Mouse (Mus musculus): ENCODE results near the gene Tmem150b. TPM values are rescaled to one million over a fixed set of nuclear protein-coding genes. Genes with fewer than 3 reads are reported as not detected.
A peak's percentile ranks its signal among the peaks of the same experiment; 100 is the strongest.

Gene Tmem150b
- total and polyA plus RNA-seq, 3 experiments, result 0.17 TPM; not detected in 2

- peak; percentile 58 for DNase-seq (ENCODE audit: extremely low read depth)
- TF ChIP-seq NRF1 (IDR thresholded peaks at IDR 0.05; ENCODE audit: low read depth, low read length) (no peak), MXI1 (IDR thresholded peaks at IDR 0.05; ENCODE audit: low read depth, low read length) (0 out of 2 replicates have a peak, but pooled peaks have one; percentile 59), ZC3H11A (IDR thresholded peaks at IDR 0.05; ENCODE audit: low read depth, low read length) (no peak), IRF4 (IDR thresholded peaks at IDR 0.05; ENCODE audit: low read depth, low read length) (no peak), USF2 (conservative IDR thresholded peaks at IDR 0.05; ENCODE audit: low read depth, low read length) (peak; percentile 49; the same call in 1 of the 2 replicates), POLR2AphosphoS2 (IDR thresholded peaks at IDR 0.05; ENCODE audit: low read depth, low read length) (no peak), TCF12 (IDR thresholded peaks at IDR 0.05; ENCODE audit: low read depth, low read length) (no peak), CHD1 (IDR thresholded peaks at IDR 0.05; ENCODE audit: low read depth, low read length) (no peak), HCFC1 (IDR thresholded peaks at IDR 0.05; ENCODE audit: low read depth, low read length) (no peak), ETS1 (conservative IDR thresholded peaks at IDR 0.05; ENCODE audit: low read depth, low read length) (no peak), BHLHE40 (IDR thresholded peaks at IDR 0.05; ENCODE audit: low read depth, low read length) (no peak; the same call in 1 of the 2 replicates), USF1 (IDR thresholded peaks at IDR 0.05; ENCODE audit: low read depth, low read length) (peak; percentile 42), MAZ (IDR thresholded peaks at IDR 0.05; ENCODE audit: low read depth, low read length) (no peak), JUND (conservative IDR thresholded peaks at IDR 0.05; ENCODE audit: low read depth, low read length) (no peak), RAD21 (IDR thresholded peaks at IDR 0.05; ENCODE audit: low read depth, low read length) (no peak), TBP (conservative IDR thresholded peaks at IDR 0.05; ENCODE audit: low read depth, low read length) (no peak), NELFE (IDR thresholded peaks at IDR 0.05; ENCODE audit: low read depth, low read length) (no peak), ZNF384 (IDR thresholded peaks at IDR 0.05; ENCODE audit: low read depth, low read length) (no peak), ZKSCAN1 (IDR thresholded peaks at IDR 0.05; ENCODE audit: borderline replicate concordance, low read depth, low read length) (no peak), JUN (IDR thresholded peaks at IDR 0.05; ENCODE audit: insufficient read depth, low read depth, low read length) (no peak), ELF1 (IDR thresholded peaks at IDR 0.05; ENCODE audit: low read depth, low read length) (no peak), UBTF (IDR thresholded peaks at IDR 0.05; ENCODE audit: low read depth, low read length) (no peak), E2F4 (IDR thresholded peaks at IDR 0.05; ENCODE audit: insufficient replicate concordance, low read depth, low read length) (no peak), RCOR1 (conservative IDR thresholded peaks at IDR 0.05; ENCODE audit: low read depth, low read length) (no peak), POLR2A (IDR thresholded peaks at IDR 0.05; ENCODE audit: low read depth, low read length) (no peak), EP300 (IDR thresholded peaks at IDR 0.05; ENCODE audit: low read length) (peak; percentile 49; the same call in 1 of the 2 replicates), MAFK (IDR thresholded peaks at IDR 0.05; ENCODE audit: insufficient replicate concordance, low read length) (no peak), CTCF (conservative IDR thresholded peaks at IDR 0.05 in 1 of 2, IDR thresholded peaks at IDR 0.05 in 1 of 2; ENCODE audit: low read depth in 2 of 2, low read length in 2 of 2) (no peak), KAT2A (IDR thresholded peaks at IDR 0.05; ENCODE audit: insufficient replicate concordance, low read length) (no peak), MYC (IDR thresholded peaks at IDR 0.05; ENCODE audit: low read depth, low read length) (peak; percentile 95), ZMIZ1 (IDR thresholded peaks at IDR 0.05; ENCODE audit: low read depth, low read length) (no peak), SIN3A (IDR thresholded peaks at IDR 0.05; ENCODE audit: low read length) (no peak), PAX5 (IDR thresholded peaks at IDR 0.05; ENCODE audit: low read length) (no peak), MAX (IDR thresholded peaks at IDR 0.05; ENCODE audit: low read length) (peak; percentile 98), SMC3 (IDR thresholded peaks at IDR 0.05; ENCODE audit: low read depth, low read length) (no peak), GABPA (IDR thresholded peaks at IDR 0.05; ENCODE audit: insufficient replicate concordance, low read depth, low read length) (no peak), CHD2 (IDR thresholded peaks at IDR 0.05; ENCODE audit: low read length) (no peak), MEF2A (IDR thresholded peaks at IDR 0.05; ENCODE audit: borderline replicate concordance, low read depth, low read length) (no peak)
- Histone ChIP-seq H3K9me3 (replicated peaks; ENCODE audit: low read length) (no peaks in the 10 kb centered on the region), H3K4me3 (replicated peaks in 1 of 3; ENCODE audit: low read depth in 2 of 3, low read length in 2 of 3, poor library complexity in 1 of 3) (peak overlapping the region in 1 of 3 experiments; percentile 33), H3K4me2 (ENCODE audit: insufficient read depth, low read depth, poor library complexity, severe bottlenecking) (peak overlapping the region; percentile 37), H3K36me3 (replicated peaks in 1 of 2; ENCODE audit: control insufficient read depth in 1 of 2, insufficient read depth in 1 of 2, low read length in 1 of 2) (no peaks in the 10 kb centered on the region), H3K79me2 (replicated peaks; ENCODE audit: control insufficient read depth, extremely low read depth, insufficient read depth, poor library complexity, severe bottlenecking) (no peaks in the 10 kb centered on the region), H3K4me1 (ENCODE audit: control insufficient read depth in 1 of 2, insufficient read depth in 2 of 2) (peaks cover 5 to 45% of the 10 kb centered on the region in 2 experiments; a peak in 3 of 4 replicates), H3K9ac (ENCODE audit: insufficient read depth, low read depth) (no peak overlapping the region), H3K27me3 (replicated peaks) (no peaks in the 10 kb centered on the region), H3K27ac (ENCODE audit: insufficient read depth, low read depth) (no peak overlapping the region)
- dilution Hi-C loops (cut with MboI; ENCODE audit: extremely low pct_ligation_motif_present, extremely low pct_unique_long_range_greater_than_20kb, low sequenced_read_pairs) (no loop called here), in situ Hi-C loops (cut with MboI; ENCODE audit: low pct_ligation_motif_present, low pct_unique_long_range_greater_than_20kb, low sequenced_read_pairs) (no loop called here)
Observed at GRCm38 (mm10) chr7:4716955-4717354, 8.1 kb downstream of the Tmem150b start.
